Mouse (Mus musculus): ENCODE measurements around the gene Pglyrp2. TPM values are rescaled to one million over a fixed set of nuclear protein-coding genes. Genes with fewer than 3 reads are reported as not detected.

The Pglyrp2 gene
- total and polyA plus RNA-seq, 3 experiments: 0.33 to 0.35 TPM; not detected in 1

GRCm38 (mm10) chr17:32368991-32369578, 54.9 kb downstream of the Pglyrp2 start:
- Histone ChIP-seq H3K27me3 (ENCODE audit: insufficient read depth, low read length) (no peaks in the 10 kb centered on the region; the same call in 1 of the 2 replicates), H3K4me3 (ENCODE audit: low read depth, low read length) (no peak overlapping the region), H3K4me1 (ENCODE audit: insufficient read depth, low read depth, low read length) (peaks cover 11% of the 10 kb centered on the region), H3K9me3 (replicated peaks) (no peaks in the 10 kb centered on the region), H3K36me3 (replicated peaks) (no peaks in the 10 kb centered on the region)
- TF ChIP-seq GATA2 (IDR thresholded peaks at IDR 0.05; ENCODE audit: borderline replicate concordance, low read depth, low read length) (no peak), POLR2AphosphoS5 (IDR thresholded peaks at IDR 0.05; ENCODE audit: insufficient replicate concordance, low read depth, low read length) (no peak), GATA1 (IDR thresholded peaks at IDR 0.05; ENCODE audit: borderline replicate concordance, low read length) (no peak), CTCF (IDR thresholded peaks at IDR 0.05; ENCODE audit: low read depth, low read length) (no peak), TAL1 (conservative IDR thresholded peaks at IDR 0.05; ENCODE audit: low read depth, low read length) (no peak)
- ATAC-seq (ENCODE audit: extremely low read depth, insufficient number of reproducible peaks, low FRiP score, poor library complexity, severe bottlenecking): no peak
- no peak for DNase-seq (ENCODE audit: low spot score)

GRCm38 (mm10) chr17:32367706-32368105, 56.3 kb downstream of the Pglyrp2 start:
- TF ChIP-seq GATA1 (IDR thresholded peaks at IDR 0.05; ENCODE audit: borderline replicate concordance, low read length) (no peak), CTCF (IDR thresholded peaks at IDR 0.05; ENCODE audit: low read depth, low read length) (no peak), POLR2AphosphoS5 (IDR thresholded peaks at IDR 0.05; ENCODE audit: insufficient replicate concordance, low read depth, low read length) (no peak), GATA2 (IDR thresholded peaks at IDR 0.05; ENCODE audit: borderline replicate concordance, low read depth, low read length) (no peak), TAL1 (conservative IDR thresholded peaks at IDR 0.05; ENCODE audit: low read depth, low read length) (no peak)
- H3K4me1 ChIP-seq (ENCODE audit: insufficient read depth, low read depth, low read length): peaks cover 21% of the 10 kb centered on the region

GRCm38 (mm10) chr17:32365296-32365695, 58.7 kb downstream of the Pglyrp2 start:
- H3K4me3 ChIP-seq (ENCODE audit: low read depth, low read length): no peak overlapping the region; the same call in 1 of the 2 replicates
- peaks cover 29% of the 10 kb centered on the region for H3K36me3 ChIP-seq (replicated peaks)
- H3K9me3 ChIP-seq (replicated peaks): no peaks in the 10 kb centered on the region
- TF ChIP-seq POLR2AphosphoS5 (IDR thresholded peaks at IDR 0.05; ENCODE audit: insufficient replicate concordance, low read depth, low read length) (no peak), TAL1 (conservative IDR thresholded peaks at IDR 0.05; ENCODE audit: low read depth, low read length) (no peak), GATA1 (IDR thresholded peaks at IDR 0.05; ENCODE audit: borderline replicate concordance, low read length) (no peak), CTCF (IDR thresholded peaks at IDR 0.05; ENCODE audit: low read depth, low read length) (no peak), GATA2 (IDR thresholded peaks at IDR 0.05; ENCODE audit: borderline replicate concordance, low read depth, low read length) (no peak)
- DNase-seq (ENCODE audit: low spot score) (no peak), ATAC-seq (ENCODE audit: extremely low read depth, insufficient number of reproducible peaks, low FRiP score, poor library complexity, severe bottlenecking) (no peak)
- H3K4me1 ChIP-seq (ENCODE audit: insufficient read depth, low read depth, low read length): peaks cover 30% of the 10 kb centered on the region
- H3K27me3 ChIP-seq (ENCODE audit: insufficient read depth, low read length): no peaks in the 10 kb centered on the region; the same call in 1 of the 2 replicates

More at GRCm38 (mm10) chr17:32367706-32368105, 56.3 kb downstream of the Pglyrp2 start:
- H3K4me3 ChIP-seq (ENCODE audit: low read depth, low read length): no peak overlapping the region
- DNase-seq (ENCODE audit: low spot score): no peak
- no peaks in the 10 kb centered on the region for H3K9me3 ChIP-seq (replicated peaks)
- H3K36me3 ChIP-seq (replicated peaks): peaks cover 5% of the 10 kb centered on the region
- no peak for ATAC-seq (ENCODE audit: extremely low read depth, insufficient number of reproducible peaks, low FRiP score, poor library complexity, severe bottlenecking)
- no peaks in the 10 kb centered on the region; the same call in 1 of the 2 replicates for H3K27me3 ChIP-seq (ENCODE audit: insufficient read depth, low read length)

GRCm38 (mm10) chr17:32364850-32365249, 59.1 kb downstream of the Pglyrp2 start:
- ATAC-seq (ENCODE audit: extremely low read depth, insufficient number of reproducible peaks, low FRiP score, poor library complexity, severe bottlenecking) (no peak), DNase-seq (ENCODE audit: low spot score) (no peak)
- TF ChIP-seq CTCF (IDR thresholded peaks at IDR 0.05; ENCODE audit: low read depth, low read length) (no peak), POLR2AphosphoS5 (IDR thresholded peaks at IDR 0.05; ENCODE audit: insufficient replicate concordance, low read depth, low read length) (no peak), TAL1 (conservative IDR thresholded peaks at IDR 0.05; ENCODE audit: low read depth, low read length) (no peak), GATA2 (IDR thresholded peaks at IDR 0.05; ENCODE audit: borderline replicate concordance, low read depth, low read length) (no peak), GATA1 (IDR thresholded peaks at IDR 0.05; ENCODE audit: borderline replicate concordance, low read length) (no peak)
- H3K9me3 ChIP-seq (replicated peaks): no peaks in the 10 kb centered on the region
- peaks cover 34% of the 10 kb centered on the region for H3K4me1 ChIP-seq (ENCODE audit: insufficient read depth, low read depth, low read length)
- peak overlapping the region; percentile 89 for H3K4me3 ChIP-seq (ENCODE audit: low read depth, low read length)
- no peaks in the 10 kb centered on the region; the same call in 1 of the 2 replicates for H3K27me3 ChIP-seq (ENCODE audit: insufficient read depth, low read length)
- peaks cover 34% of the 10 kb centered on the region for H3K36me3 ChIP-seq (replicated peaks)

GRCm38 (mm10) chr17:32364331-32364730, 59.6 kb downstream of the Pglyrp2 start:
- no peaks in the 10 kb centered on the region; the same call in 1 of the 2 replicates for H3K27me3 ChIP-seq (ENCODE audit: insufficient read depth, low read length)
- no peaks in the 10 kb centered on the region for H3K9me3 ChIP-seq (replicated peaks)
- H3K36me3 ChIP-seq (replicated peaks): peaks cover 39% of the 10 kb centered on the region
- ATAC-seq (ENCODE audit: extremely low read depth, insufficient number of reproducible peaks, low FRiP score, poor library complexity, severe bottlenecking) (peak; percentile 57), DNase-seq (ENCODE audit: low spot score) (peak; percentile 89)
- TF ChIP-seq CTCF (IDR thresholded peaks at IDR 0.05; ENCODE audit: low read depth, low read length) (no peak), GATA1 (IDR thresholded peaks at IDR 0.05; ENCODE audit: borderline replicate concordance, low read length) (no peak), GATA2 (IDR thresholded peaks at IDR 0.05; ENCODE audit: borderline replicate concordance, low read depth, low read length) (no peak), TAL1 (conservative IDR thresholded peaks at IDR 0.05; ENCODE audit: low read depth, low read length) (no peak)
- H3K4me3 ChIP-seq (ENCODE audit: low read depth, low read length): peak overlapping the region; percentile 89
- peaks cover 36% of the 10 kb centered on the region for H3K4me1 ChIP-seq (ENCODE audit: insufficient read depth, low read depth, low read length)

GRCm38 (mm10) chr17:32363821-32364301, 60.1 kb downstream of the Pglyrp2 start:
- H3K9me3 ChIP-seq (replicated peaks): no peaks in the 10 kb centered on the region
- no peak; the same call in 1 of the 2 replicates for ATAC-seq (ENCODE audit: extremely low read depth, insufficient number of reproducible peaks, low FRiP score, poor library complexity, severe bottlenecking)
- no peaks in the 10 kb centered on the region; the same call in 1 of the 2 replicates for H3K27me3 ChIP-seq (ENCODE audit: insufficient read depth, low read length)
- H3K36me3 ChIP-seq (replicated peaks): peaks cover 43% of the 10 kb centered on the region
- TF ChIP-seq POLR2AphosphoS5 (IDR thresholded peaks at IDR 0.05; ENCODE audit: insufficient replicate concordance, low read depth, low read length) (no peak), CTCF (IDR thresholded peaks at IDR 0.05; ENCODE audit: low read depth, low read length) (no peak), GATA2 (IDR thresholded peaks at IDR 0.05; ENCODE audit: borderline replicate concordance, low read depth, low read length) (no peak), GATA1 (IDR thresholded peaks at IDR 0.05; ENCODE audit: borderline replicate concordance, low read length) (no peak), TAL1 (conservative IDR thresholded peaks at IDR 0.05; ENCODE audit: low read depth, low read length) (no peak)
- H3K4me3 ChIP-seq (ENCODE audit: low read depth, low read length): peak overlapping the region; percentile 89
- peaks cover 40% of the 10 kb centered on the region for H3K4me1 ChIP-seq (ENCODE audit: insufficient read depth, low read depth, low read length)
- no peak for DNase-seq (ENCODE audit: low spot score)
